Mouse (Mus musculus): ENCODE results near the gene Gpnmb.

Gene Gpnmb

GRCm38 (mm10) chr6:49096933-49097461 is 60.7 kb downstream of the Gpnmb start:
- DNase-seq (ENCODE audit: inconsistent ontology term): peak; percentile 93

- peak; percentile 60 for DNase-seq (ENCODE audit: inconsistent ontology term)
These were observed 61.3 kb downstream of the Gpnmb start for GRCm38 (mm10) chr6:49097596-49098110.

GRCm38 (mm10) chr6:49099086-49099485 is 62.7 kb downstream of the Gpnmb start:
- no peak for DNase-seq (ENCODE audit: inconsistent ontology term)

GRCm38 (mm10) chr6:49106746-49107500 is 70.6 kb downstream of the Gpnmb start:
- no peak for DNase-seq (ENCODE audit: inconsistent ontology term)

GRCm38 (mm10) chr6:49109196-49109595 is 72.8 kb downstream of the Gpnmb start:
- peak; percentile 39 for DNase-seq (ENCODE audit: inconsistent ontology term)

- no peak for DNase-seq (ENCODE audit: inconsistent ontology term)
These were observed 77.5 kb downstream of the Gpnmb start for GRCm38 (mm10) chr6:49113895-49114294.

- no peak for DNase-seq (ENCODE audit: inconsistent ontology term)
These were observed 78.1 kb downstream of the Gpnmb start for GRCm38 (mm10) chr6:49114457-49114856.

- DNase-seq (ENCODE audit: inconsistent ontology term): no peak
These were observed 79.2 kb downstream of the Gpnmb start for GRCm38 (mm10) chr6:49115550-49115949.

- DNase-seq (ENCODE audit: inconsistent ontology term): no peak
These were observed 79.9 kb downstream of the Gpnmb start for GRCm38 (mm10) chr6:49116241-49116640.

GRCm38 (mm10) chr6:49118446-49118845 is 82.1 kb downstream of the Gpnmb start:
- DNase-seq (ENCODE audit: inconsistent ontology term): no peak

- DNase-seq (ENCODE audit: inconsistent ontology term): no peak
These were observed 83.3 kb downstream of the Gpnmb start for GRCm38 (mm10) chr6:49119462-49120135.

GRCm38 (mm10) chr6:49120370-49120769 is 84.0 kb downstream of the Gpnmb start:
- DNase-seq (ENCODE audit: inconsistent ontology term): no peak

All from Muller cell, postnatal 12 days (primary cell).